Mouse (Mus musculus) Muller cell, postnatal 12 days (primary cell): ENCODE data around the gene Pkdcc.

Experiments
- DNase-seq: peaks from one replicate; pipeline ENCODE4 v3.0.0-alpha.2; 2015; ENCODE audit errors: inconsistent ontology term

Gene Pkdcc

DNA sequence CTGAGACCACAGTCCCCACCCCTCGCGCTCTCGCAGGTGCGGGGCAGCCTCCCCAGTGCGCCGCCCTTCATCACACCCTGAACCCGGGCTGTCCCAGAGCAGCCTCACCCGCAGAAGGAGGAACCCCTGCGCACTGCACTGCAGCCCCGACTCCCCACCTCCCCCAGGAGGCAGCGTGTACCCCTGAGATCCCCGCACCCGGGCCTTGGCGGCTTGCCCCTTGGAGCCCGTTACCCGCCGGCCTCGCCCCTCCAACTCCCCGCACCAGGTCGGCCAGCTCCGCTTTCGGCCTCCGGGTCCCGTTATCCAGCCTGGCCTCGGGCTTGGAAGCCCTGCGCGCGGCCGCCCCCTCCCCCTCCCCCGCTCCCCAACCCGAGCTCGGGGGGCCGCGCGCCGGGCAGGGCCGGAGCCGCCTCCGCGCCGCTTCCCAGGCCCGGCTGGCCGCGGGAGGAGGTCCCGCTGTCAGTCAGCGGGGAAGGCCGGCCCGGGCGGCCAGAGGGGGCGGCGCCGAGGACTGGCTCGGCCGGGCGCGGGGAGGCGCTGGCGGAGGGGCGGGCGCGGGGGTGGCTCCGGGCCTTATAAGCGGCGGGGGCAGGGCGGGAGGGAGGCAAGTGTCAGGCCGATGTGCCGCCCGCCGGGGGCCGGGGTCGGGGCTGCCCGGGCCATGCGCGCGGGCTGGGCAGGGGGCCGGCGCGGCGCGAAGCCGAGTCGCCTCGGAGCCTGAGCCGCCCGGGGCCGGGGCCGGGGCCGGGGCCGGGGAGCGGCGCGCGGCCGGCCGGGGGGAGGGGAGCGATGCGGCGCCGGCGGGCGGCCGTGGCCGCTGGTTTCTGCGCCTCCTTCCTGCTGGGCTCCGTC, at the start of gene Pkdcc:
Pkdcc (plus strand) TSS at position 619 of the 855 bp plus-strand sequence.
- peak; percentile 94 for DNase-seq

DNA sequence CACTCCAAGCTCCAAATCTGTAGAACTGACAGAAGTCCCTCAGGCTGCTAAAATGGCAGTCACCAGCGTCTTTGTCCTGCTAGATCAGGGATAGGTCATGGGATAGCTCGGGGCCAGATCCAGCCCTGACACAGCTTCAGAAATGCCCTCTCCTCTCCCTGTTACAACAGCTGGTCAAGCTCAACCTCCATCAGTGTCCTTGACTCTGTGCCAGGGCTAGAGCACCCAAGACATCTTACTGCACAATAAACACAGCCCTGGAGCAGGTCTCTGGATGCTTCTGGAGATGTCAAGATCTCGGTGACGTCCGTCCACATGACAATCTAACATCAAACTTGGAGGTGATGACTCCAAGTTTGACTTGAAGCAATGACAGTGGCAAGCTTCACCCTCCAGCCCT, 48.9 kb upstream of the Pkdcc start:
- DNase-seq: no peak

DNA sequence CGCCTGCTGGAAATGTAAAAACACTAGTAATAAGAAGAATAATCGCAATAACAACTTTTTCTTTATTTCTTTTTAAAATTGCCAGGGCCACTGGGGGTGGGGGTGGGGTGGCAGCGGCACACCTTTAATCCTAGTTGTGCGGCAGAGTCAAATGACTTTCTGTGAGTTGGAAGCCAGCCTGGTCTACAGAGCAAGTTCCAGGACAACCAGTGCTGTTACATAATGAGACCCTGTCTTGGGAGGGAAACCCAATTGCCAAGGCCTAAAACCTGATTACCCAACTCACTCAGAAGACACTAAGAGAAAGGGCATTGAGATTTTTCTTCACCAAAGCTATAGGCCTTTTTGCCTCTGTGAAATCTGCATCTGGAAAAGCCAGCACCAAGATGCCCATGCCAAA, 38.9 kb upstream of the Pkdcc start:
- DNase-seq: no peak

DNA sequence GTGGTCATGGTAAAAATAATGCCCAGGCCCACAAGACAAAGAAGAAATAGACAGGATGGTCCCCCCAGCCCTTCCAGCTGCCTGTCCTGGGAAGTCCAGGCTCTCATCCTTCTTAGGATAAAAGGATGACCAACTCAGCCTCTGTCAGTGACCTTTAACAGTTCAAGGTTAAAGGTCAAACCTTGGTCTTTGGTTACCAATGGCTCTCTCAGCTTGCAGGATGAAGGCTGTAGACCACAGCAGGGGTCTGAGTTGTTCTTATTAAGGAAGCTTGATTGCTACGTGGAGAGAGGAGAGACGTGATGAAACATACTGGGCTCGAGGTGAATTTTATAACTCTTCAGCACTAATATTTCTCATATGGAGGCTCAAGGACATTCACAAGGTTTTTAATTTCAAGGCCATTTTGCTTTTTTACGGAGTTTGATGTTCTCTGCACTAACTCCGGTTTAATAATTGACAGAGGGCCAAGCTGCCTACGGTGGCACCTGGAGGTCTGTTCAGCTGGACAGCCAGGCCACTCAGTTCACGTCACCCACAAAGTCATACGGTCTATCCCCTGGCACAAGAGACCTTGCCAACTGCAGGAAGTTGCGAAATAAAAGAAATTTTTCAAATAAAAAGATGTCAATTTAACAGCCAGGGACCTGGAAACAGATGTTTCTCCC, 36.5 kb upstream of the Pkdcc start:
- DNase-seq: no peak

DNA sequence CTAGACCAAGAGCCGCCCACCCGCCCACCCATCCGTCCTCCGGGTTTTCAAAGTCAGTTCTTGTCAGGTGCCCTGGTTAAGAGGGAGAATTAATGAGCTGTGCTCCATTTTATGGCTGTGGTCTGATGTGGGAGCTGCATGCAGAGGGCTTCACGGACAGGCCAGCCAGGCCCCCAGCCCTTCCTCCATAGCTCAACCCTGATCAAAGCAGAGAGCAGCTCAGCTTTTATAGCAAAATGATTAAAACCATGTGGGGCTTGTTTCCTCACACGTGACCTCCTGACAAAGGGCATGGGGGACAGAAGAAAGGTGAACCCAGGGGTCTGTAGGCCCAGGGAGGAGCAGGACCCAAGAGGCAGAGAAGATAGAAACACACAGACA, 36.0 kb upstream of the Pkdcc start:
- DNase-seq: no peak

DNA sequence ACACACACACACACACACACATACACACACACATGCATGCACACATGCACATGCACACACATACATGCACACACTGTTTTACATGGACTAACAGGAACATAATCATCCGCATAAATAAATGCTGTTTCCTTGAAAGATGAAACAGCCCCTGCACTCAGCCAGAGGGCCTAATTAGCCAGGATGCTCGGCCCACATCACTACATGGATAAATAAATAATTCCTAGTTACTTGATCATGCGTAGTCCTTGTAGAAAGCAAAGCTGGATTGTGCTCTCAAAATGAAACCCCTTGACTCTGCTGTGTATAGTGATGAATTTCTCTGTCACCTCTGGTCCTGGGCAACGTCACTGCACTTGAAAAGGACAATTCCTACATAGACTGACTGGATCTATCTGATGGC, 35.5 kb upstream of the Pkdcc start:
- DNase-seq: no peak

DNA sequence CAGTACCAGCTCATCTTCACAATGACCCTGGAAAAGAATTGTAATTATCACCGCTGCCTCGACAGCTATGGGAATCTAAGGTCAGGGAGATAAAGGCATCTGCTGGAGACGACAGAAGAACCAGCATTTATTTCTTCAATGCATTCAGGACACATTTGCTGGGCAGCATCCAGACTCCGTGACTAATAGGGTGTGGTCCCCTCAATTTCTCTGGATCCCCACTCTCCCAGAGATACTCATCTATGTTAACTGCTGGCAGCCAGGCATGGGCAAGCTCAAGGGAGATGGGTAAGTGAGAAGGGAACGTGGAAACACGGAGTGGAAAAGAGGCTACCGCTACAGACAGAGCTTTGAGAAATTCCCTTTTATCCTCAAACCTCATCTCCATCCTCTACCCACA, 34.0 kb upstream of the Pkdcc start:
- DNase-seq: no peak

DNA sequence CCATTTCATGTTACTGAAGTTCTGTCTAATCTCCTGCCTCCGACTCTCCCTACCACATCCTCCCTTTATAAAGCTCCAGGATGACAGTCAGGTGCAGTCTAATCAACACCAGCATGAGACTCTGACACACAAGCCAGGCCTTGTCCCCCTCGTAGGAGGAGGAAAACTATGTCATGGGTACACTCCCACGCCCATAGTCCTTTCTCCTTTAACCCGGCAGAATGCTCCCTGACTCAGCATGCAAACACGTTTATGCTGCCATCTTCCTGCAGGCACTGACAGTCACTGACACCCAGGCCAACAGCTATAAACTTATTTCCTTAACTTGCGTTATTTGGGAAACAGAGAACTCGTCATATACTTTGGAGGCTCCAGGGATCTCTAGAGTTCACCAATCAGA, 33.5 kb upstream of the Pkdcc start:
- DNase-seq: no peak

DNA sequence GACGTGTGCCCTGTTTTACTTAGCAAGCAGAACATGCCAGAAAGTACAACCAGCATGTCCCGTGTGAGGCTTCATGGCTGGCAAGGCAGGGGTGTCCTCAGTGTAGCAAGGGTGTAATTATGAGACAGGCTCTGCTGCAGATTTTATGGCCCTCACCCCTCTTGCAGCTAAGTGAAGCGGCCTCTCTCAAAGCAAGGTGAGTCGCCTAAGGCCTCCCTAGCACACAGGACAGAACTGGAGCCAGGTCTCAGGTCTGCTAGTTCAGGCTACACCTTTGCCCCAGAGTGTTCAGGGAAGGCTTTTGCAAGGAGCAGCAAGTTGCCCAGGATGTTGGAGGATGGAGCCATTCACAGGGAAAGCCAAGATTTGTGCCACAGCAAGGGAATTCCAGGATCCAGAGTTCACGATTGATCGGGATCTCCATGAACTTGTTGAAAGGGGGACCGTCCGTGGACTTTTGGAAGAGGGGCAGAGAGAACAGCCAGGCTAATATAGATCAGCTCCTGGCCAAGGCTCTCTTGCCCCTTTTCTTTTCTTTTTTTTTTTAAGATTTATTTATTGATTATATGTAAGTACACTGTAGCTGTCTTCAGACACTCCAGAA, 32.9 kb upstream of the Pkdcc start:
- DNase-seq: no peak

DNA sequence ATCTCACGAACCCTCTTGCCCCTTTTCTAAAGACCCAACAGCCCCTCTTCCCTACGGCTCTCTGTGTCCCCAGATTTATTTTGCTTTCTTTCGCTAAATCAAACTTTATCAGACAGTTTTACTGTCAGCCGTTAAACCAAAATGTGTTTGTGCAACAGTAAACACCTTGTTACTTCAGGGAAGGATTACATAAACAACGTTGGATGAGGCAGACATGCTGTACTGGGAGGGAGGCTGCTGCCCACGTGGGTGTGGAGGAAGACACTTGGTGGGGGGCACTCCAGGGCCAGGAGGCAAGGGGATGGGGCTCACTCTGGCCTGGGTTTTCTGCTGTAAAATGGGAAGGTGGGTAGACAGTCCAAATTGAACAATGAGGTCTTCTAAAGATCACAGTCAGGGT, 32.3 kb upstream of the Pkdcc start:
- no peak for DNase-seq

DNA sequence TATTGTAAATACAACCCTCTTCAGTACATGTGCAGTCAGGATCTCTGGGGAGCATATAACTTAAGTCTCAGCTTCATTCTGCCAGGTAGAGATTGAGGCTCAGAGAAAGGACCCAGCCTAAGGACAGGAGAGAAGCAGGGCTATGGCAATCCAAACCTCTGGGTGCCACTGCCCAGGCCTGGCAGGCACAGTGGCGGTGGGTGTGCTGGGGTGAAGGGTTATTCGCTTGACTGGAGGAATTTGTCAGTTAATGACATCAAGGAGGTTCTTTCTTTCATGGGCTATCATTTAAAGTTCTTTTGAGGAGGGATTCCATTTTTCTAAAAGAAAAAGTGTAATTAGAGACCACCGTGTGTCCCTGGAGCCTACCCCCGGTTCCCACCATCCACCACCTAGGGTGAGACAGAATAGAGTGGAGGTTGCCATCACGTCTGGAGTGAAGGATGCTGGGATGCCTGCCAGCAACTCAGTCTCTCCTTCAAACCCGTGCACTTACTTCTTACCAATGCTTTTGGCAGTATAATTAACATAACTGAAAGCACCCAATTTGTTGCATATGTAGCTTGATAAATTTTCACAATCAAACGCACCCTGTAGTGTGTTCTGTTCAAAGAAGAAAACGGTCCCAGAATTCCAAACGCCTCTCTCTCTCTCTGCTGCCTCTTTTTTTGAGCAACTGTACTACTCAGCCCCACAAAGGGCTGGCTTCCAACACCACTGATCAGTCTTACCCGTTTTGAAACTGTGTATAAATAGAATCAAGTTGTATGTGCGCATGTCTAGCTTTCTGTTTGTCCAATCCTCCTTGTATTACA, 27.1 kb upstream of the Pkdcc start:
- DNase-seq: peak; percentile 24

DNA sequence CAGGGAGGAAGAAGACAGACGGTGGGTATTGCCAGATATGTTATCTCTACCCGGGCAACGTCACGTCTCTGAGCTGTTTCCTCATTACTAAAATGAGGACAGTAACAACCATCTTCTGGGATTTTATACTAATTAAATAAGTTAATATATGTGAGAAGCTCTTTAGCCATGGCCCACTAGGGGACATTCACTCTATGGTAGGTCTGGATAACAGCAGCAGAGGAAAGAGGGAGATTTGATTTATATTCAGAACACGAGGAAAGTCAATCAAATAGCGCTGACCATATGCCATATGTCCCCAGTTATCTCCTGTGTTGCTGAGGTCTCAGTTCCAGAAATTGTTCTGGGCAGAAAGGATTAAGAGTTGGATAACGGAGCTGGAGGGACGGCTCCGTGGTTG, 24.3 kb upstream of the Pkdcc start:
- DNase-seq: no peak

DNA sequence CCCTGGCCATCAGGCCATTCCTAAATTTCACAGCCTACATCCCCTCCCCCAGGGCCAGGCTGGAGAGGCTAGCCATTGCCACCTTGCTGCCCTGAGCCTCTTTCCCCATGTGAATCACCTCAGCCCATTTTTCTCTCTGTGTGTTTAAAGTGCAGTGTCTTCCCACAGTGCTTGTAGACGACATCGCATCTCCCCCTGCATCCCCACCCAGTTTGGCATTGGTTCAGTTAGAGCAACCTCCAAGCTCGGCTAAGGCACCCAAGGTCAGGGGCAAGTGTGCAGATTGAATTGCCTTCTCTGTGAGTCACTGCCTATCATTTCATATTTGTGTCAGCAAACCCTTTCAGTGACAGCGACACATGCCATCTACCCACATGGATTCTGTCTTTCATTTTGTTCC, 20.6 kb upstream of the Pkdcc start:
- no peak for DNase-seq

DNA sequence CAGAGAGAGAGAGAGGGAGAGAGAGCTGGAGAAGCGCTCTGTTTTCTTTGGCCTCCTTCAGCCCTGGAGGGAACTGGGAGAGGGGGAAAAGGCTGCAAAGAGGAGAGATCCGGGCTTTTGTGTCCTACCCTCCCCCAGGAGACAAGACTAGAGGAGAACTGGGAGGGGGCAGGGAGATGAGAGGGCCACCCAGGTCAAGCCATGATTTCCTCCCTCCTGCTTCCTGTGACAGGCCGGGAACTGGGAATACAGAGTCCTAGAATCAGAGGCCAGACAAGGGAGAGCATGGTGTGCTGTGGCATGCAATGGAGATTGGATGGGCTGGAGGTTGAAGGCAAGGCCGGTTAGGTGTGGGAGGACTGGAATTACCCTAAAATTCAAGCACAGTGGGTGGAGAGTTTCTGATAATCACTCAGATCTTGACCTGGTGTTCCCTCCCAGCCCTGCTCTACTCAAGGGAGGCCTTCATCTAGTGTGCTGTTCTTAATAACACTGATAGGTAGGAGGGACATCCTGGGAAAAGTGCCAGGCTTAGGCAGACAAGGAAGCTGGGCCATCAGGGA, 17.6 kb upstream of the Pkdcc start:
- DNase-seq: no peak

DNA sequence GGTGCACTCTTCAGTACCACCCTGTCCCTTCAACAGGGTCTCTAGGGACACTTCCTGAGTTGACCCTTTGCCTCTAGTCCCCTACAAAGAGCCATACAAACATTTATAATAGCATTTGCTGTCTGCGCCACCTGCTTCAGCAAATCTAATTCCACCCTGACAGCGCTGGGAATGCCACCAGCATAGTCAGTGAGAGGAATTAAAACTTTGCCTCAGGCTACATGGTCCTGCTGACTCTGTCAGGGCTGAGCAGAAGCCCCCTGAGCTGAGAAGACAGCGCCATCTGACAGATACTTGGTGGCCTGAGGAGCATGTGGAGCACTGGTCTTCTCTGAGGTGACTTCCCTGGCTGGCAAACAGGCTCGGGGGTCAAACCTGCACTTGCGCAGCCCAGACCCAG, 14.6 kb upstream of the Pkdcc start:
- DNase-seq: no peak

DNA sequence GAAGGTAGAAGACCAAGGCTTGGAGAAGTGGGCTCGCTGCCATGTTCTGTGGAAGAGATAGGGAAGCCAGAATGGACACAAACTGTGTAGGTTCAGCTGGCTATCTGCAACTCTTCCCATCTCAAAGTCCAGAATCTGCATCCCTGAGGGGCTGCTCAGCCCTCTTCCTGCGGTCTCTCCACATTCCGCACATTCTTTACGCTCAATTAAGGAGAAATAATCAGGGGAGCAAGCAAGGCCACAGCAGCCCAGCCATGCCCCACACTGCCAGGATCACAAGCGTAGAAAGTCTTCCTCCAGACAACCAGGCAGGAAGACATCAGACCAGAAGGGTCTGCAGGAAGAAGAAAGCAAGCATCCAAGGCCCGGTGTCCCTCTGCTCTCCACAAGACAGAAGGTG, 13.8 kb upstream of the Pkdcc start:
- DNase-seq: peak; percentile 86

DNA sequence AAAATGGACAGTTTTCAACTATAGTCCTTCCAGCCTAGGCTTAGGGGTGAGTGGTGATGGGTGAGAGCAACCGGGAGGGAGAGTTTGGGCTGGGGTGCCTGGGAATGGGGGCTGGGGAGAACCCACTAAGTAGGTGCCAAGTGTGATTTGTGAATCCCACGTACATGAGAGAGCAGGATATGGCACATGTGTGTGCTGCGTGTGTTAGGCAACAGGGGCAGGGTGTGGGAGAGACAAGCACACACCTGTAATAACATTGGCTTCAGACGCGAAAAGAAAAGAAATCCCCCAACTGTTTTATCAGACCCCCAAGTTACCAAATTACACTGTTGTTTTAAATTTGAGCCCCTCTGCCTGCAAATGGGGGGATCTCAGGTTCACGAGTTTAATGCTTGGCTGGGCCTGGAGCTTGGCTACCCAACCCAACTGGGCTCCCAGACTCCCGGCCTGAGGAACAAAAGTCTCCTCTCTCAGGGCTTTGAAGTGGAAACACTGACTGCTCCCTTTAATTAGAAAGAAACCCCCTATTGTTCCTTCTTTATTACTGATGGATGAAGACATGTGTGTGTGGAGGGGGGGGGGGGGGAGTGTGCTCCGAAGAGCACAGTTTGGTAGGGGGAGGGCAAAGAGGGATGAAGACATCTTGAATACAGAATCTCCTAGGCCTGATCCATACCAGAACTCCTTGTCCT, 11.3 kb upstream of the Pkdcc start:
- DNase-seq: peak; percentile 47

DNA sequence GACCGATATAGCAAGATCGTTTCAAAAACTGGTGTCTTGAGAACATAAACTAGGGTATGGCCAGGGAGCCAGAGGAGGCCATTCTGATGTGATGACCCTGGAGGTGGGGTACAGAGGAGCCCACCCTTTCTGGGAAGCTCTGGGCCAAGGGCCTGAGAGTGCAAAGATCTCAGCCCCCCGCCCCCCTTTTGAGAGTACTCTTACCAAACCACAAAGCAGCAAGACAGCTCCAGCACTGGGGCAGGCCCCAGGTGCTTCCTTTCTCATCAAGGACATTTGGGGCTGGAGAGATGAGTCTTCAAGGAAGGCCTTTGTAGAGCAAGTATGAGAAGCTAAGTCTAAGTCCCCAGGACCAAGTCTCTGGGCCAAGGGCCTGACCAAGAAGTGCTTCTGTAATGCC, 7.8 kb upstream of the Pkdcc start:
- no peak for DNase-seq

DNA sequence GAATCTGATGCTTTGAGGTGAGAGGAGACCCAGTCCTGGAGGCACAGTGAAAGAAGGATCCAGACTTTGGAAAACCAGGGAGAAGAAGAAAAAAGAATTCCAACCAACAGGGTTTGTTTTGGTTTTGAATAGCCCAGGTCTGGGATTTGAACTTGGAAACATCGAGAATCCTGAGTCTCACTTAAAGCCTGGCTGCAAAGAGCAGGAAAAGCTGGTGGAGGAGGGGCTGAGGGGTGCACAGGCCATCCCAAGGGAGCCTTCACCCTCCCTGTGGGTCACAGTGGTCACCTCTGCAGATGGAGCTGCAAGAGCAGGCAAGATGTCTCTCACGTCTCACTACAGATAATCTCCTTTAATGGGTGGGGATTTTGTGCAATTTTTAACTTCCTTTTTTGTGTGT, 6.6 kb upstream of the Pkdcc start:
- DNase-seq: no peak

DNA sequence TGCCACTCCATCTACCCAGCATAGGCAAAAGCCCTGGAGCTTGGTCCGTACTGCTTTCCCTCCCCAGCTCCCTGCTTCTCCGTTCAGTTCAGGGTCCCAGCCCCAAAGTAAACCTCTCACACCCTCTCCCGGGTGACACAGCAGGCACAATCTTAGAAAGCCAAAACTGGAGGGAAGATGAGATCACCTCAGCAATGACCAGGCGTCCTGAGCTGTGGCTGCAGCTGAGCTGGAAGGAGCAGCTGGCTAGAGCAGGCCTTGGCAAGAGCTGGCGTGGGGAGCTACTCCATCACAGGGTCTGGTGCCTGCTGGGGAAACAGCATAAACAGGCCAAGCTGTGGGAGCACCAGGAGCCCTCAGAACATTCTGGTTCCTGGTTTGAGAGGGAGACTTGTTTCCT, 4.6 kb upstream of the Pkdcc start:
- no peak for DNase-seq

DNA sequence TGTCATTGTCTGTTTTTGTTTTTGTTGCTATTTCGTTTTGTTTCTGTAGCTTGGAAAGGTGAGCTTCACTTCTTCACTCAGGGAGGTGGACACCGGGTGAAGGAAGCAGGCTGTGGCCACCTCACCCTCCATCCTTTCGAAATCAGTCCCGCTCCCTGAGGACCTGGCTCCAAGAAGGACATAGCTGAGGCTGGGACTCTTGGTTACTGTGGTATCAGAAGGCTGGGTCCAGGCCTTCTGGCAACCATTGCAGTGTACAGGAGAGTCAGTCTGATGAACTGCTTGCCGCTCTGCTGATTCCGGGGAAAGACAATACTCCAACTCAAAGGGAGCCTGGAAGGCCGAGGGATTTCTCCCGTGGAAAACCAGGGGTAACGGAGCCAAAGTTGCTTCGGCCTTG, 3.9 kb upstream of the Pkdcc start:
- DNase-seq: no peak
